Mouse (Mus musculus) leukemia stem cell, adult 10-12 weeks (primary cell): ENCODE results near the gene Mmp10. TPM values are rescaled to one million over a fixed set of nuclear protein-coding genes. Genes with fewer than 3 reads are reported as not detected.

Experiments used
- polyA plus RNA-seq: library from polyadenylated mRNA; stranded (reverse); fragments of >175 nt; gene quantifications from 2 replicates; pipeline ENCODE4 v1.2.3, GENCODE M21; 2012; ENCODE audit warnings: low replicate concordance

Mmp10 gene
- 0.24 TPM in 1 of 2 replicates, not detected in the other for polyA plus RNA-seq

GRCm38 (mm10) chr9:7502051-7502450 lies at the start of gene Mmp10:
Gene Mmp10 (plus strand): TSS chr9:7502352.

GRCm38 (mm10) chr9:7558221-7559017 lies 56.3 kb downstream of the Mmp10 start, which contains the start of gene Mmp8:
Gene Mmp8 (plus strand): TSS chr9:7558456.

Other genes with a start within 250 kb of the Mmp10 start
- gene Mmp13, start 229.8 kb upstream of the Mmp10 start, polyA plus RNA-seq = not detected in 2 replicates
- not detected in 2 replicates for gene Mmp12, start 158.0 kb upstream of the Mmp10 start, polyA plus RNA-seq
- gene Mmp1b, start 114.3 kb upstream of the Mmp10 start, polyA plus RNA-seq = not detected in 2 replicates
- gene Mmp3, start 56.5 kb upstream of the Mmp10 start, polyA plus RNA-seq = 0.25 TPM in 1 of 2 replicates, not detected in the other
- 0.11 TPM in 1 of 2 replicates, not detected in the other for gene Mmp8, start 56.1 kb downstream of the Mmp10 start, polyA plus RNA-seq
- 0.13 TPM in 1 of 2 replicates, not detected in the other for gene Mmp27, start 69.0 kb downstream of the Mmp10 start, polyA plus RNA-seq
- gene Mmp20, start 125.9 kb downstream of the Mmp10 start, polyA plus RNA-seq = not detected in 2 replicates
- gene Mmp7, start 189.7 kb downstream of the Mmp10 start, polyA plus RNA-seq = not detected in 2 replicates